Mouse (Mus musculus) MEL (cell line): ENCODE measurements at regions not wholly inside any gene's neighbourhood (a gene's known extent, or its start where the extent isn't known, plus 50 kb on each side); places are given as distances from the start of the nearest gene placed in this dataset.

Source experiments
- GATA1 ChIP-seq: IDR thresholded peaks from 2 replicates; pipeline ENCODE4 v1.6.1; 2011; ENCODE audit warnings: low read depth, low read length, improper control_type of control experiment
- POLR2A ChIP-seq, 2 experiments: IDR thresholded peaks; 2 replicates each; pipeline ENCODE4 v1.6.1; 2011 to 2012; ENCODE audit warnings: low read length in 2 of 2, mild to moderate bottlenecking in 2 of 2, control low read depth in 1 of 2, improper control_type of control experiment in 1 of 2, low read depth in 1 of 2, moderate library complexity in 1 of 2; ENCODE audit not compliant: control insufficient read depth in 1 of 2, insufficient read depth in 1 of 2, poor library complexity in 1 of 2
- POLR2AphosphoS5 ChIP-seq: IDR thresholded peaks from 2 replicates; pipeline ENCODE4 v1.6.1; 2012; ENCODE audit warnings: low read depth, borderline replicate concordance, mild to moderate bottlenecking, inconsistent platforms, low read length, moderate library complexity, mixed read lengths

- TF ChIP-seq GATA1 (no peak), POLR2AphosphoS5 (no peak), POLR2A (IDR thresholded peaks at IDR 0.05; ENCODE audit: control insufficient read depth in 1 of 2, insufficient read depth in 1 of 2, low read depth in 1 of 2, low read length in 2 of 2, poor library complexity in 1 of 2) (no peak)
These were observed 63.8 kb downstream of the Vcpkmt start for GRCm38 (mm10) chr12:69519028-69519427.
